8 mouse cellular contexts compared by ENCODE assay signal in genomic region chr11:102774621-102775141, GRCm38 (mm10). TPM values are rescaled to one million over a fixed set of nuclear protein-coding genes. Genes with fewer than 3 reads are reported as not detected.
A peak's percentile ranks its signal among the peaks of the same experiment; 100 is the strongest.
DNase-seq lines count a peak whose midpoint lies in the region; ATAC-seq and TF ChIP-seq lines count a peak whose summit lies in the region.

No protein-coding gene starts in this region.

- no peaks in the 10 kb centered on the region for H3K9me3 ChIP-seq in stomach, embryonic 14.5 days (ENCODE audit: control insufficient read depth, low read depth, low read length)

- WGBS in stomach, embryonic 14.5 days = under 1% methylated on average over 25 of the region's 25 CpGs

- peak overlapping the region; percentile 14 for H3K4me3 ChIP-seq in cortical plate, adult 2 months (ENCODE audit: insufficient read depth, low read length)
- H3K4me3 ChIP-seq in stomach, embryonic 14.5 days (ENCODE audit: low read depth, low read length) = peak overlapping the region; percentile 73

- H3K4me2 ChIP-seq in stomach, embryonic 14.5 days (replicated peaks; ENCODE audit: low read depth, low read length) = peak overlapping the region; percentile 94

- ATAC-seq in CD4-positive, CD25-positive, alpha-beta regulatory T cell, adult 4 months = no peak
- ATAC-seq in stomach, embryonic 14.5 days (ENCODE audit: insufficient number of reproducible peaks, insufficient read depth, low FRiP score, low read depth) = peak; percentile 91

- H3K27ac ChIP-seq in cortical plate, adult 2 months (ENCODE audit: insufficient read depth, low read length) = no peak overlapping the region
- H3K27ac ChIP-seq in stomach, embryonic 14.5 days (ENCODE audit: low read length) = peak overlapping the region; percentile 86

- peaks cover 8% of the 10 kb centered on the region; the same call in 1 of the 2 replicates for H3K4me1 ChIP-seq in cortical plate, adult 2 months (ENCODE audit: control insufficient read depth, insufficient read depth, low read length)
- peaks cover 21% of the 10 kb centered on the region; the same call in 1 of the 2 replicates for H3K4me1 ChIP-seq in stomach, embryonic 14.5 days (ENCODE audit: control insufficient read depth, insufficient read depth, low read length)

- peak; percentile 37 for DNase-seq in CD4-positive, CD25-positive, alpha-beta regulatory T cell, adult 2 months (ENCODE audit: low read depth, low spot score)
- peak; percentile 85 for DNase-seq in gastrocnemius, postnatal 14 days
- peak; percentile 89 for DNase-seq in hindlimb bud, embryonic 11.5 days (ENCODE audit: extremely low spot score, low read depth, low spot score)
- peak; percentile 72 for DNase-seq in left cerebral cortex, postnatal 36 days (ENCODE audit: low spot score in 2 of 2)
- DNase-seq in mesoderm, embryonic 11.5 days (ENCODE audit: low read depth, low spot score) = peak; percentile 93

- TF ChIP-seq POLR2A in cortical plate, adult 2 months (IDR thresholded peaks at IDR 0.05; ENCODE audit: extremely low read depth, insufficient read depth, low read length) = no peak

- no peaks in the 10 kb centered on the region for H3K27me3 ChIP-seq in stomach, embryonic 14.5 days (ENCODE audit: control insufficient read depth, insufficient read depth, low read length)

- intact Hi-C loops in gastrocnemius, postnatal 14 days (cut with DNase I; ENCODE audit: low total_unique reads) = loop anchor here (5.0 kb wide), 2 partner anchors 43 to 93 kb away; partner anchors contain the start of gene Gjc1
- intact Hi-C loops in left cerebral cortex, postnatal 36 days (cut with DNase I) = loop anchor here (2.0 to 10.0 kb wide), 4 partner anchors 37 to 220 kb away; partner anchors contain the start of gene Gjc1

- H3K36me3 ChIP-seq in stomach, embryonic 14.5 days (ENCODE audit: control insufficient read depth, insufficient read depth, low read length) = no peaks in the 10 kb centered on the region

- peak; percentile 35; the same call in 1 of the 2 replicates for TF ChIP-seq CTCF in cortical plate, adult 2 months (IDR thresholded peaks at IDR 0.05; ENCODE audit: extremely low read depth, insufficient read depth, low read length)

- H3K9ac ChIP-seq in stomach, embryonic 14.5 days (replicated peaks; ENCODE audit: low read depth, low read length) = peak overlapping the region; percentile 52

RNA-seq across cellular contexts. Expression of gene Adam11, which starts 13.4 kb away (rescaled TPM):
- polyA plus RNA-seq in CD4-positive, CD25-positive, alpha-beta regulatory T cell, adult 4 months (2017; shearing (Covaris generic)) = not detected
- 101 and 118 TPM in 2 replicates for polyA plus RNA-seq in cortical plate, adult 2 months (2012; rRNA removed)
- total RNA-seq in gastrocnemius, postnatal 14 days (2021) = 1 to 10 TPM in 1 of 2 experiments, under 1 TPM in 1; 0.84 to 1.4 TPM
- 100 to 1,000 TPM; 129 to 139 TPM for total RNA-seq in left cerebral cortex, postnatal 36 days (2021)
- polyA plus RNA-seq in stomach, embryonic 14.5 days (2014; fragmentation: Nextera tagmentation; extraction: Ambion mirVana) = 5.5 and 6.8 TPM in 2 replicates

RNA-seq across cellular contexts. Expression of gene Gjc1, which starts 44.8 kb away (rescaled TPM):
- polyA plus RNA-seq in CD4-positive, CD25-positive, alpha-beta regulatory T cell, adult 4 months (2017; shearing (Covaris generic)) = under 1 TPM in 1 of 2 experiments, not detected in 1; 0.28 TPM
- 7.6 and 8.2 TPM in 2 replicates for polyA plus RNA-seq in cortical plate, adult 2 months (2012; rRNA removed)
- total RNA-seq in gastrocnemius, postnatal 14 days (2021) = 10 to 100 TPM; 15.2 to 17.9 TPM
- total RNA-seq in left cerebral cortex, postnatal 36 days (2021) = 1 to 10 TPM; 6.0 to 7.5 TPM
- 57.0 and 64.8 TPM in 2 replicates for polyA plus RNA-seq in stomach, embryonic 14.5 days (2014; fragmentation: Nextera tagmentation; extraction: Ambion mirVana)

Comparison
In these comparisons a context has a peak if more than half of its experiments do, and no peak if none do; other contexts are left out.
1. DNase-seq: peak in every context shown above with its lines; median percentile 93 in mesoderm, embryonic 11.5 days; 89 in hindlimb bud, embryonic 11.5 days; 85 in gastrocnemius, postnatal 14 days; 72 in left cerebral cortex, postnatal 36 days; 37 in CD4-positive, CD25-positive, alpha-beta regulatory T cell, adult 2 months.
2. RNA of gene Adam11, which starts 13.4 kb away (polyA plus RNA-seq): 101 to 118 TPM in cortical plate, adult 2 months; 5.5 to 6.8 TPM in stomach, embryonic 14.5 days and not detected in CD4-positive, CD25-positive, alpha-beta regulatory T cell, adult 4 months; every median in the first group is over 10 times any median in the second.